Mouse (Mus musculus) lung, embryonic 14.5 days (tissue): ENCODE data around the gene Lrrn4cl. TPM values are rescaled to one million over a fixed set of nuclear protein-coding genes. Genes with fewer than 3 reads are reported as not detected.

Experiments
- ATAC-seq: fragments of 200-750 bp; cut with Nextera tagmentation; 2 replicates; pipeline ENCODE4 v1.8.0; 2017; ENCODE audit warnings: mild to moderate bottlenecking, moderate TSS enrichment, moderate library complexity; ENCODE audit not compliant: insufficient read depth
- DNase-seq: peaks from one replicate; pipeline ENCODE4 v3.0.0-alpha.2; 2015
- H3K27ac ChIP-seq: fragments of 300-500 bp; sonication (generic); 2 replicates; pipeline ENCODE4 v1.5.1; 2014; ENCODE audit warnings: low read depth, mild to moderate bottlenecking, moderate library complexity
- H3K27me3 ChIP-seq: fragments of 300-500 bp; sonication (generic); 2 replicates; pipeline ENCODE4 v1.6.1; 2014; ENCODE audit warnings: low read length, control low read depth; ENCODE audit not compliant: insufficient read depth
- H3K36me3 ChIP-seq: fragments of 300-500 bp; sonication (generic); 2 replicates; pipeline ENCODE4 v1.6.1; 2014; ENCODE audit warnings: control low read depth; ENCODE audit not compliant: insufficient read depth
- H3K4me1 ChIP-seq: fragments of 300-500 bp; sonication (generic); 2 replicates; pipeline ENCODE4 v1.6.1; 2014; ENCODE audit warnings: antibody characterized with exemption, control low read depth; ENCODE audit not compliant: insufficient read depth
- H3K4me2 ChIP-seq: fragments of 300-500 bp; sonication (generic); 2 replicates; pipeline ENCODE4 v1.6.1; 2014; ENCODE audit warnings: mild to moderate bottlenecking
- H3K4me3 ChIP-seq: fragments of 300-500 bp; sonication (generic); 2 replicates; pipeline ENCODE4 v1.5.1; 2014; ENCODE audit warnings: low read depth, low read length
- H3K9ac ChIP-seq: fragments of 300-500 bp; sonication (generic); 2 replicates; pipeline ENCODE4 v1.6.1; 2014
- H3K9me3 ChIP-seq: fragments of 300-500 bp; sonication (generic); 2 replicates; pipeline ENCODE4 v1.6.1; 2016; ENCODE audit warnings: low read depth, low read length, control low read depth
- CTCF ChIP-seq: IDR thresholded peaks from 2 replicates; pipeline ENCODE4 v1.5.1; 2016; ENCODE audit warnings: antibody characterized with exemption, low read depth
- WGBS: fragments of 180-500 bp; shearing (Covaris S2); extraction: QIAGEN DNeasy Blood & Tissue Kit; methylation state at CpG from one replicate; pipeline ENCODE4 v1.1.7; 2014; 5-methylcytosine and 5-hydroxymethylcytosine counted together
- polyA plus RNA-seq: library from polyadenylated mRNA; unstranded; fragments of >200 nt; fragmentation: Nextera tagmentation; extraction: Ambion mirVana; gene quantifications from 2 replicates; pipeline ENCODE4 v1.2.1, GENCODE M21; 2014

Lrrn4cl gene
- polyA plus RNA-seq, 1 experiment from 2014 or later, result 0.96 TPM

- Histone ChIP-seq H3K9ac (peak overlapping the region; percentile 94), H3K4me1 (peaks cover 6% of the 10 kb centered on the region; the same call in 1 of the 2 replicates), H3K4me3 (peak overlapping the region; percentile 98), H3K36me3 (peaks cover 26% of the 10 kb centered on the region), H3K27ac (peak overlapping the region; percentile 63; the same call in 1 of the 2 replicates), H3K27me3 (no peaks in the 10 kb centered on the region), H3K9me3 (no peaks in the 10 kb centered on the region), H3K4me2 (peak overlapping the region; percentile 93)
- DNase-seq (peak; percentile 30), ATAC-seq (peak; percentile 52; the same call in 1 of the 2 replicates)
- 36% methylated on average over 9 of the region's 9 CpGs for WGBS
- no peak for TF ChIP-seq CTCF
These were observed 20.3 kb downstream of the Lrrn4cl start for GRCm38 (mm10) chr19:8870838-8871237.

DNA sequence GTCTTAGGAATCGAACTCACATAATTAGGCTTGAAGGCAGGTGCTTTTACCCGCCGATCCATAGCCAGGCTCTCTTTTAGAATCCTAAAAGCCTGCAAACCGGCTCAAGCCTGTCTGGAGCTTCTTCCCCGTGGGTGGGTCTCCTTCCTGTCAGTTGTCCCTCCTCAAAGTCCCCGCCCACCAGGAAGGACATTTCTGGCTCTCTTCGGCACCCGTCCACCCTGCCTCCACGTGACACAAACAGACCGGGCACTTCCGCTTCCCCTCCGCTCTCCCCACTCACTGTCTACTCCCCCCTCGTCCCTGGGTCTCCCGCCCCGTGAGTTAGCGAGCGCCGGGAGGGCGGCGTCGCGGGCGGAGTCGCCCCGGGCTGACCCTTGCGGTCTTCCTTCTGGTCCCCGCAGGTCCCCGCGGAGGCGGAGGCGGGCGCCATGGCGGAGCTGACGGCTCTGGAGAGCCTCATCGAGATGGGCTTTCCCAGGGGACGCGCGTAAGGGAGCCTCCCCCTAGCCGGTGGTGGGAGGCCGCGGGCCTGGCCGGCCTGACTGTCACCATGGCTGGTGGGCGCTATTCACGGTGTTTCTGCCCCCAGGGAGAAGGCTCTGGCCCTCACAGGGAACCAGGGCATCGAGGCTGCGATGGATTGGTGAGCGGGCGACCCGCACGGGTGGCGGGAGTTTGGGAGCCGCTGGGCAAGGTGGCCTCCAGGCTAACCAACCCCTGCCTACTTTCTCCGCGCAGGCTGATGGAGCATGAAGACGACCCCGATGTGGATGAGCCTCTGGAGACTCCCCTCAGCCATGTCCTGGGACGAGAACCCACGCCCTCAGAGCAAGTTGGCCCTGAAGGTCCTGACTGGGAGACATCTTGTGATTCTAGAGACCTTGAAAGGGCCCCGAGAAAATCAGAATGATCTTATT, 21.0 kb downstream of the Lrrn4cl start, which contains the start of gene Ubxn1:
TSS of gene Ubxn1 (plus strand) at position 230 of the 920 bp plus-strand sequence.
- Histone ChIP-seq H3K4me1 (peaks cover 6% of the 10 kb centered on the region; the same call in 1 of the 2 replicates), H3K27me3 (no peaks in the 10 kb centered on the region), H3K4me2 (peak within 1 kb of the TSS; percentile 93), H3K4me3 (peak within 1 kb of the TSS; percentile 98), H3K9ac (peak within 1 kb of the TSS; percentile 94), H3K9me3 (no peaks in the 10 kb centered on the region), H3K27ac (peak within 1 kb of the TSS; percentile 76), H3K36me3 (peaks cover 33% of the 10 kb centered on the region)
- DNase-seq, result peak; percentile 97
- TF ChIP-seq CTCF, result no peak
- 1% methylated on average over 56 of the region's 59 CpGs for WGBS
- ATAC-seq, result peak; percentile 98

- Histone ChIP-seq H3K36me3 (peaks cover 37% of the 10 kb centered on the region), H3K4me1 (peaks cover 6% of the 10 kb centered on the region; the same call in 1 of the 2 replicates), H3K9me3 (no peaks in the 10 kb centered on the region), H3K4me2 (peak overlapping the region; percentile 93), H3K9ac (peak overlapping the region; percentile 94), H3K27me3 (no peaks in the 10 kb centered on the region), H3K27ac (peak overlapping the region; percentile 76), H3K4me3 (peak overlapping the region; percentile 98)
- no peak for TF ChIP-seq CTCF
- ATAC-seq, result no peak
- no peak for DNase-seq
- 66% methylated on average over 10 of the region's 10 CpGs for WGBS
These were observed 21.8 kb downstream of the Lrrn4cl start for GRCm38 (mm10) chr19:8872266-8872840.

GRCm38 (mm10) chr19:8875031-8875430, 24.5 kb downstream of the Lrrn4cl start:
- no peak overlapping the region for H3K9ac ChIP-seq
- peaks cover 37% of the 10 kb centered on the region for H3K36me3 ChIP-seq
- H3K4me3 ChIP-seq, result no peak overlapping the region
- no peaks in the 10 kb centered on the region for H3K9me3 ChIP-seq
- H3K27ac ChIP-seq, result no peak overlapping the region
- no peak for DNase-seq
- peaks cover 6% of the 10 kb centered on the region; the same call in 1 of the 2 replicates for H3K4me1 ChIP-seq
- no peaks in the 10 kb centered on the region for H3K27me3 ChIP-seq
- ATAC-seq, result no peak
- no peak overlapping the region for H3K4me2 ChIP-seq
- WGBS, result 89% methylated on average over 7 of the region's 7 CpGs
- no peak for TF ChIP-seq CTCF

GRCm38 (mm10) chr19:8880311-8881033, 29.9 kb downstream of the Lrrn4cl start, which contains the start of gene Uqcc3:
Gene Uqcc3, minus strand, starts transcription at chr19:8880923.
- peak within 1 kb of the TSS; percentile 82 for H3K4me3 ChIP-seq
- no peak for TF ChIP-seq CTCF
- no peaks in the 10 kb centered on the region for H3K27me3 ChIP-seq
- peak; percentile 92 for DNase-seq
- WGBS, result under 1% methylated on average over 42 of the region's 42 CpGs
- peaks cover 15% of the 10 kb centered on the region for H3K36me3 ChIP-seq
- ATAC-seq, result peak; percentile 97
- peak within 1 kb of the TSS; percentile 90 for H3K9ac ChIP-seq
- peak within 1 kb of the TSS; percentile 87 for H3K4me2 ChIP-seq
- peak within 1 kb of the TSS; percentile 83; the same call in 1 of the 2 replicates for H3K27ac ChIP-seq
- H3K9me3 ChIP-seq, result no peaks in the 10 kb centered on the region
- H3K4me1 ChIP-seq, result no peaks in the 10 kb centered on the region

DNA sequence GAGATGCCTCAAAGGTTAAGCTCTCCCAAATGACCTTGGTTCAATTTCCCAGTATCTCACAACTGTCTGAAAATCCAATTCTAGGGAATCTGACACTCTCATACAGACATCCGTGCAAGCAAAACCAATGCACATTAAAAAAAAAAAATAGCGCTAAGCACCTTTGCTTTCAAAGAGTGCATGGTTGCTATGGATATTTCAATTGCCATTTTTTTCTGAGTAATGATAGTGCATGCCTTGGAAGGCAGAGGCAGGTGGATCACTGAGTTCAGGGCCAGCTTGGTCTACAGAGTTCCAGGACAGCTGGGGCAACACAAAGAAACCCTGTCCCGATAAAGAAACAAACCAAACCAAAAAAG, 30.4 kb downstream of the Lrrn4cl start:
- Histone ChIP-seq H3K4me1 (no peaks in the 10 kb centered on the region), H3K27me3 (no peaks in the 10 kb centered on the region), H3K4me3 (peak overlapping the region; percentile 82), H3K36me3 (peaks cover 10% of the 10 kb centered on the region), H3K4me2 (peak overlapping the region; percentile 87), H3K27ac (0 out of 2 replicates have a peak overlapping the region, but pooled peaks have one; percentile 83), H3K9me3 (no peaks in the 10 kb centered on the region), H3K9ac (peak overlapping the region; percentile 90)
- no peak for DNase-seq
- 10% methylated on average over 3 of the region's 3 CpGs for WGBS
- ATAC-seq, result peak; percentile 43
- TF ChIP-seq CTCF, result no peak
